Mouse (Mus musculus) forelimb bud, embryonic 11.5 days (tissue): ENCODE data around the gene Tlx2.
A peak's percentile ranks its signal among the peaks of the same experiment; 100 is the strongest.

ENCODE experiments used
- DNase-seq: peaks from one replicate; pipeline ENCODE4 v3.0.0-alpha.2; 2012; ENCODE audit warnings: low read depth, low spot score

Gene Tlx2

DNA sequence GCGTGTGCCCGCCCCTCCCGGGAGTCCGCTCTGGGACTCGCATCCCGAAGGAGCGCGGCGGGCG lies at the start of gene Tlx2:
Gene Tlx2, minus strand, starts transcription at position 47 of the 64 bp plus-strand sequence.
- no peak for DNase-seq

DNA sequence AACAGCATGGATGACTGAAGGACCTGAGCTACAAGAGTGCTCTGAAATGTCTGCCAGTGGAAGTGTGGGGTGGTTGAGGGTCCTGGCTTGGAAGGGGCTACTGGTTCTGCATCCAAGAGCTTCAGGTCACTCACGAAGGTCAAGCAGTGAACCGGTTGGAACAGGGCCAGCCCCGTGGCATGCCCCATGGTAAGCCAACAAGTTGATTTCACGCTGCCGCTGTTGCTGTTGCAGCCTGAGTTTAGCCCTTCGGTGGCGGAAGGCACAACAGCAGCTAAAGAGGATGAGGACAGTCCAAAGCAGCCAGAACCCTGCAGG lies 49.6 kb upstream of the Tlx2 start:
- DNase-seq = no peak

DNA sequence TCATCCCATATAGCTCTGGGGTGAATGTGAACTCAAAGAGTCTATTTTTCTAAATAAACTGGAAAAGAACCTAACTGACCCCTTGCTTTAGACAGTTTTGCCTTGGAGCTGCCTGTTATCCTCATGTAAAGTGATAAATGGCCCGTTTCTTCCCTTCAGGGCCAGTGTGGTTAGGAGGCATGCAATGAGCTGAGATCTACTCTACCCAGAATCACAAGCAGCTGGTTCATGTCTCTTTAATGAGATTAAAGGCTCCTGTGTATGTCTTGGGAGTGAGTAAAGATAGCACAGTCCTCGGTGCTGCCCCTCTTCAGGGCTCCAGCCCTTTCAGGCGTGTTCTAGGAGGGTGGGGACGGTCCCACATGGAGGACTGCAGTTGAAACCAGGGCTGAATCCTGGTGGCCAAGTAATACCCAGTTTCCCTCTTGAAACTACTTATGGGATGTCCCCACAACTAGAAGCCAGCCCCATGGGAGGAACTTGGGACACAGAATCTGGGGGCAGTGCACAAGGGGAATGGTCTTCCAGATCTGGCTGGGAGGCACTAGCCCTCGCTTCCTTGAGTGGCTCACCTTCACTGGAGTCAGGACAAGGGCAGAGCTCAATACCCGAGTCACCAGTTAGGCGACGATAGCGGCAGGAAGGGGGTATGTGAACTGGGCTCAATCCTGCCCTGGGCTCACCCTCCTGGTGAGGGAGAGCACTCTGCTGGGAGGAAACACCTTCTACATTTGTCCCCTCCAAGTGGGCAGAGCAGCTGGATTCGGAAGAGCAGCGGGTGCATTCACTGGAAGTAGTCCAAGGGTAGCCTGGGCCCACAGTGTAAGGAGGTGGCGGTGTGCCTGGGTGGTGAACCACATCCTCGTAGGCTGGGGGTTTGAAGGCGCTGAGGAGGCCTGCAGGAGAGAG lies 49.0 kb upstream of the Tlx2 start:
- no peak for DNase-seq

DNA sequence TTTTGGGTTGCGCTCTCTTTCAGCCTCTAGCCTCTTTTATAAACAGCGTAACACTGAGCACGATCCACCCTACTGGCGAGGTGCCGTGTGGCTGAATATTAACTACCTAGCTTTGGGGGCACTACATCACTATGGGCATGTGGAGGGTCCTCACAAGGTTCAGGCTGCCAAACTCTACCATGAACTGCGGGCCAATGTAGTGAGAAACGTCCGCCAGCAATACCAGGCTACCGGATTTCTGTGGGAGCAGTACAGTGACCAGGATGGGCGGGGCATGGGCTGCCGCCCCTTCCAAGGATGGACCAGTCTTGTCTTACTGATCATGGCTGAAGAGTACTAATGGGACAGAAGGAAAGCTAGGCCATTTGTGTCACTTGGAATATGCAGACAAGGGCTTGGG lies 48.3 kb upstream of the Tlx2 start:
- DNase-seq = no peak

DNA sequence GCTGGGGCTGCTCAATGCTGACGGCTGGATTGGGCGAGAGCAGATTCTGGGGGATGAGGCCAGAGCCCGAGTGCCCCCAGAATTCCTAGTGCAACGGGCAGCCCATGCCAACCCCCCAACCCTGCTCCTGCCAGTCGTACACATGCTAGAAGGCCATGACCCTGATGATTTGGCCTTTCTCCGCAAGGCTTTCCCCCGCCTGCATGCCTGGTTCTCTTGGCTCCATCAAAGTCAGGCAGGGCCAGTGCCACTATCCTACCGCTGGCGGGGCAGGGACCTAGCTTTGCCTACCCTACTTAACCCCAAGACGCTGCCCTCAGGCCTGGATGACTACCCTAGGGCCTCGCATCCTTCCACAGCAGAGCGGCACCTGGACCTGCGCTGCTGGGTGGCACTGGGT lies 47.5 kb upstream of the Tlx2 start:
- no peak for DNase-seq

DNA sequence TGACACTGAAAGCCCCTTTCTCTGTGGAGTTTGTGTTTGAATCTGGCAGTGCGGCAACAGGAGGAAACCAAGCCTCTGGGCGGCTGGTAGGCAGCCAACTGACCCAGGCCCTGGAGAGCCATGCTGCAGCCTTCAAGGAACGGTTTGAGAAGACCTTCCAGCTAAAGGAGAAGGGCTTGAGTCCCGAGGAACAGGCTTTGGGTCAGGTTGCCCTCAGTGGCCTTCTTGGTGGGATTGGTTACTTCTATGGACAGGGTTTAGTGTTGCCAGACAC lies 47.0 kb upstream of the Tlx2 start:
- DNase-seq = no peak

DNA sequence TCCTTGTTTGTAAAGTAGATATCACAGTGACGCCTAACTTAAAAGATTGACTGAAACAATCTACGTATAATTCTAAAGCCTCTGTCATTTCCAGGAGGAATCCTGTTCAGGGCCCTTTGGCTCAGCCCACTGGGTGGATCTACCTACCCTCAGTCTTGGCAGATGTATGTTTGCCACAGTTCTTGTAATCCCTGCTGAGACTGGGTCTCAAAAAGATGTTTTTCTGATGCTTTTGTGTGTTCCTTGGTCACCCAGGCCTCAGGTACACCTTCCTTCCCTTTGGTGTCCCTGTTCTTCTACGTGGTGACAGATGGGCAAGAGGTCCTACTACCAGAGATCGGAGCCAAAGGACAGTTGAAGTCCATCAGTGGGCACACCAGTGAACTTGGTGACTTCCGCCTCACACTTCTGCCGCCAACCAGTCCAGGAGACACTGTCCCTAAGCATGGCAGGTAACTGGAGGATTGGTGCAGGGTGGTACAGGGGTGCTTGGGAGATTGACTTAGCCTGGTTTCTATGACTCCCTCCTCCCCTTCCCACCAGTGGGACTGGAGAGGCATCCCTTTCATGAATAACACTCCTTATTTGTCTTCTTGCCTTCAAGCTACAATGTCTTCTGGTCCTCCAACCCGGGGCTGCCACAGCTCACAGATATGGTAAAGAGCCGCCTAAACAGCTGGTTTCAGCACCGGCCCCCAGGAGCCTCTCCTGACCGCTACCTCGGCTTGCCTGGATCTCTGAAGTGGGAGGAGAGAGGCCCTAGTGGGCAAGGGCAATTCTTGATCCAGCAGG lies 46.5 kb upstream of the Tlx2 start:
- no peak for DNase-seq

DNA sequence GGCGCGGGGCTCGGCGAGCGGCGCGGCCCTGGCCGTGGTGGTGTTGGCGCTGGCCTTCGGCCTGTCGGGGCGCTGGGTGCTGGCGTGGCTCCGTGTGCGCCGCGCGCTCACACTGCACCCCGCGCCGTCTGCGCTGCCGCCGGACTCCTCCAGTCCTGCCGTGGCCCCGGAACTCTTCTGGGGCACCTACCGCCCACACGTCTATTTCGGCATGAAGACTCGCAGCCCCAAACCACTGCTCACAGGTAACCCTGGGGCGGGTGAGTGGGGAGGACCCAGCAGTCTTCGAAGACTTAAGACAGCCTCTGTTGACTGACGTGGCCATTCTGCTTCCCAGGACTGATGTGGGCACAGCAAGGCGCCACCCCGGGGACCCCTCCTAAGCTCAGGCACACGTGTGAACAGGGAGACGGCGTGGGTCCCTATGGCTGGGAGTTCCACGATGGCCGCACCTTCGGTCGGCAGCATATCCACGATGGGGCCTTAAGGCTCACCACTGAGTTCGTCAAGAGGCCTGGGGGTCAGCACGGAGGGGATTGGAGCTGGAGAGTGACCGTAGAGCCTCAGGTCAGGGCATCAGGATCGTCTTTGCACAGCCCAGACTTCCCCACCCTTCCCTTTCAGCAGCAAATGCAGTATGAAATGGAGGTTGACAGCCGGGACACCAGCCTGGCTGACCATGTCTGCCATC lies 45.7 kb upstream of the Tlx2 start:
- DNase-seq = no peak

DNA sequence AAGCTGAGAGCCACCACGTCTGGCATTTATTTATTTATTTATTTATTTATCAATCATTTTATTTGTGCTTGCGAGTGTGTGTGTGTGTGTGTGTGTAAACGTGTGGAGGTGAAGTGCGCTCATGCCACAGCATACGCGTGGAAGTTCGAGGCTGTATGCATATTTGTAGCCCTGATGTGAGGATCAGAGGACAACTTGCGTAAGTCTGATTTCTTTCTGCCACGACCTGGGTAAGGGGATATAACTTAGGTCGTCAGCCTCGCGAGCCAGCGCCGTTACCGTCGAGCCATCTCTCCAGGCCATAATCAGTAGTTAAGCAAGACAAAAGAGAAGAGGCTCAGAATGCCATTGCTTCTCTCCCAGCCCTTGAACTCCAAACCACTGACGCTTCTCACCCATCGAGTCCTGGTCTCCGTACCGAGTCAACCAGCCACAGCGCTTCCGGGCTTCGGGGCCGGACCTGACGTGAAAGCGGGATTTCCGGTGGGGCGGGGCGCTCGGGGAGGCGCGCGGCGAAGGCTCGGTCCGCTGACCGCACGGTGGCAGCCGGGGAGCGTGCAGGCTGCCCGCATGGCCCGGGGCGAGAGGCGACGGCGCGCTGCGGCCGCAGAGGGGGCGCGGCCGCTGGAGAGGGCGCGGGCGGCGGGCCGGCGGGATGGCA lies 45.0 kb upstream of the Tlx2 start, which contains the start of gene Mogs:
Gene Mogs, plus strand, starts transcription at position 486 of the 661 bp plus-strand sequence.
- peak; percentile 85 for DNase-seq

DNA sequence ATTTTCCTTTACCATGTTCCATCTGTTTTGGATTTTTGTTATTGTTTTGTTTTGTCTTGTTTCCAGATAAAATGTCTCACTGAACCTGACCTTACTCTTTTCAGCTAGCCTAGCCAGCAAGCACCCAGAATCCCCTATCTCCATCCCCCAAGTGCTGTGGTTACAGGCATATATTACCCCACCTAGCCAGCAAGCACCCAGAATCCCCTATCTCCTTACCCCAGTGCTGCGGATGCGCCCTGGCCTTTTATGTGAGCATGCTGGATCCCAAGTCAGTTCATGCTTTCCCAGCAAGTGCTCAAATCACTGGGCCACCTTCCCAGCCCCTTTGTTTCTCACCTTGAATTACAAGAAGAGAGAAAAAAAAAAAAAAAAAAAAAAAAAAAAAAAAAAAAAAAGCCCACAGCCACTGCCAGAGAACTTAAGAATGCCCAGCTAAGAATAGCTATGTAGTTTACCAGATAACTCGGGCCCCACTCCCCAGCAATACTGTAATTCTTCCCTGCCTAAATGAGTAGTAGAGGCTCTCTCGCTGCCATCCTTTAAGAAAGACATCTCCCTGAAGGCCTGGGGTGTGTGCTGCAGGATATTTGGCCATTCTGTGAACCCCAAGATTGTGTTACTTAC lies 41.5 kb upstream of the Tlx2 start:
- DNase-seq = no peak

DNA sequence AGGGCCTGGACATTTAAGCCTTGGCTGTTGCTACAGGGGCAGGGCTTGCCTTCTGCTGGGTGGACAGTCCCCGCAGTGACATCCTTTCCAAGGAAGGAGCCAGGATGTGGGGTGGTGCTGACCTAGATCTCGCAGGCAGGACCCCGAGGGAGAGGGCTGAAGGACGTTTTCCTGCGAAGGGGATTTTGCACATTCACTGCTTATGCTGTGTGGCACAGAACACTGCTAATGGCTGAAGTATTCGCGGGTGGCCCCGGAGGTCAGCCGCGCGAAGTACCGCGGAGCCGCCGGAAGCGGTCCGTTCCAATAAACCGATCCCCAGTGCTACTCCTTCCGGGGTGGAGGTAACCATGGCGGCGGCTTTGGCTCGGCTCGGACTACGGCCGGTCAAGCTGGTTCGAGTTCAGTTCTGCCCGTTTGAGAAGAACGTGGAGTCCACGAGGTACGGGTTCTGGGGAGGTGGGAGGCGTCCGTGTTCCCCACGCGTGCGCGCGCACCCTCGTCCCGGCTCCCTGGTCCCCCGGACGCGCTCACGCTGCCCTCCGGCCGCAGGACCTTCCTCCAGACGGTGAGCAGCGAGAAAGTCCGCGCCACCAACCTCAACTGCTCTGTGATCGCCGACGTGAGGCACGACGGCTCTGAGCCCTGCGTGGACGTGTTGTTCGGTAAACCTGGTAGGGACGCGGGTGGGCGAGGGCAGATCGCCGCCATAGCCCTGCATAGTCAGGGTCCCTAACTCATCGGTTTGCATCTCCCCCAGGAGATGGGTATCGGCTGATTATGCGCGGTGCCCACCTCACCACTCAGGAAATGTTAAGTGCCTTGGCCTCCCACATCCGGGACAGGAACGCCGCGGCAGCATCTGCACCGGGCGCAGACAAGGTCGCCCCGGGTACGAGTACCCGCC lies 38.9 kb upstream of the Tlx2 start, which contains the start of gene Mrpl53:
Gene Mrpl53, plus strand, starts transcription at position 279 of the 907 bp plus-strand sequence.
- DNase-seq = peak; percentile 60

DNA sequence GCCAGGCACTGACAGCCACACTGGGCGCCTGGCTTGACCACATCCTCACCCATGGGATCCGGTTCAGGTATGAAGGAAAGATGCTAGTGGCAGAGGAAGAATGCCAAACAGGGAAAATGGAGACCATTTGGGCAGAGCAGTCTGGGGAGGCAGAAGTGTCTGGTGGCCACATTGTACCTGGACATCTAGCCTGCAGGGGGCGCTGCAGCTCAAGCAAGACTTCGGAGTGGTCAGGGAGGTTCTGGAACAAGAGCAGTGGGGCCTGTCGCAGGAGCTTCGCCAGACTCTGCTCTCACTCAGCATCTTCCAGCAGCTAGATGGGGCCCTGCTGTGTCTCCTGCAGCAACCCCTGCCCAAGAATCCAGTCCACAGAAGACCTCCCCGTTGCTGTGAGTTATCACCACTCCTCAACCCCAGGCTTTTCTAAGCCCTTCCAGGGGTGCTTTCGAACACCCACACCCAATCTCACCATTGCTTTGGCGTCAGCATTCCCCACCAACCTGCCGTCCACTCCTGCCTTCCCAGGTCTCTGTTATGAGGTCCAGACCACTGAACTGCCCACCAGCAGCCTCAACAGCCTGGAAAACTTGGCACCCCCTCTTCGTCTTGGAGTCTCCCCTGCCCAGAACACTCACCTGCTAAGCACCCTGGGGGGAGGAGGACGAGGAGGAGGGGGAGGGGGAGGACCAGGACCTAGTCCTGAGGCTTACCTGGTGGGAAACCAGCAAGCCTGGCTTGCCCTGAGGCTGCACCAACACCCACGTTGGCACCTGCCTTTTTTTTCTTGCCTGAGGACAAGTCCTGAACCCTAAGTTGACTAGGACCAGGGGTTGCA lies 37.7 kb upstream of the Tlx2 start:
- peak; percentile 81 for DNase-seq

DNA sequence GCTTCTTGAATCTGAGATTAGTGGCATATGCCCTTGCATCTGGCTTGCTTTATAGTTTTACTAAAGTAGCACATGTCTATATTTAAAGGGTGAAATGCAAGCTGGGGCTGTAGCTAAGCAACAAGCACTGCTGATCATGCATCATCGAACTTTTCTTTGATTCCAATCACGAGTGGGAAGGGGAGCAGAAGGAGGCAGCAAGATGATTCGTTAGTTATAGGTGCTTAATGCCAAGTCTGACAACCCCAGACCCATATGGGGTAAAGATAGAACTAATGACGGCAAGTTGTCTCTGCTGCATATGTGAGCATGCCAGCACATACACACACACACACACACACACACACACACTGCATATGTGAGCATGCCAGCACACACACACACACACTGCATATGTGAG lies 34.1 kb upstream of the Tlx2 start:
- DNase-seq = no peak

DNA sequence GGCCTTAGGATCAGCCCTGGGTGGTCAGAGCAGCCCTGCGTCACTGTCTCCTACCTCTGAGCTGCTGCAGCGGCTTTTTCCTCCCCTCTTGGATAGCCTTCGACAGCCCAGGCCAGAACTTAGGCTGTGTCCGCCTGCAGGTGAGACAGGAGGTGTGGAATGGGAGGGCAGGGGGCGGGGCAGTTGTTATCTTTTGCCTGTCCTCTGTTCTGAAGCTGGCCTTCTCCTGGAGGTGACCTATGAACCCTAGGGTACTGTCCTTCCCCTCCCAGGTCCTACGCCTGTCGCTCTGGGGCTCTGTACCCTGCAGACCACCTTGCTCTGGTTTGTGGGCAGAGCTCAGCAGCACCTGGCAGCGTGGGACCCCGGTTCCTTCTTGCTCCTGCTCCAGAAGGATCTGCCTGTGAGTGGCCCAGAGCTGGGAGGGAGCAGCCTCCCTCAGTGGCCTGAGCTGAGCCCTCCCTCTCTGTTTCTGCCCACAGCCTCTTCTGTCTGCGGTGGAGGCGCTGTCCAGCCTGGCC lies 33.1 kb upstream of the Tlx2 start:
- no peak for DNase-seq

DNA sequence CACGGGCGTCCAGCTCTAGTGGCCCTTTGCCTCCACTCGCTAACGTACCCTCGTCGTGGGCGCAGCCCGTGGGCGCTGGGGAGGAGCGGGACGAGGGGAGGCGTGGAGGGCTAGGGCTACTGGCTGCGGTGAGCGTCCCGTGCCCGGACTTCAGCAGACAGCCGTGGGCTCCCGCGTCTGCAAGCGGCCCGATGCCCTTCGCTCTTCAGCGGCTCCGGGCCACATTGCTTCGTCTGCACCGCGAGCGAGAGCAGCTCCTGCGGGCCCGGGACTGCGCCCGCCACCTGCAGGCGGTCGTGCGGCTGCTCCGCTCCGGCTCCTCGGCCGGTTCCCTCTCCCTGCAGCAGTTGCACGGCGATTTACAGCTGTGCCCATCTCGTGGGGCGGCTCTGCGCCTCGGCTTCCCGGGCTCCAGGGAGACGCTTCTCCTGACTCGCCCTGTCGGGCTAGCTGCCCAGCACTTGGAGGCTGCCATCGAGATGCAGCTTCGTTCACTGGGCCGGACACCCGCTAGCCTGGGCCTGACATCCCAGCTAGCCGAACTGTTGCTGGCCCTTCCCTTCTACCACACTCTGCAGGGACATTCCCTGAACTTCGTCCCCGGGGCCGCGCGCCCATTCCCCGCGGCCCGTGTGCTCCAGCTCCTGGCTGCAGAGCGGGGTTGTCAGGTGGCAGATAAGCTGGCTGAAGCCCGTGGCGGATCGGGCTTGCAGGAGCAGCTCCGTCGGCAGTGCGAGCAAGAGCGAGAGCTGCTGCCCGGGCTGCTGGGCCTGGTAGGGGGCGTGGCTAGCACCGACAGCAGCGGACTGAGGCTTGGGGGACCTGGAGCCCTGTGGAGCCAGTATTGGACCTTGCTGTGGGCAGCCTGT lies 31.8 kb upstream of the Tlx2 start:
- no peak for DNase-seq

DNA sequence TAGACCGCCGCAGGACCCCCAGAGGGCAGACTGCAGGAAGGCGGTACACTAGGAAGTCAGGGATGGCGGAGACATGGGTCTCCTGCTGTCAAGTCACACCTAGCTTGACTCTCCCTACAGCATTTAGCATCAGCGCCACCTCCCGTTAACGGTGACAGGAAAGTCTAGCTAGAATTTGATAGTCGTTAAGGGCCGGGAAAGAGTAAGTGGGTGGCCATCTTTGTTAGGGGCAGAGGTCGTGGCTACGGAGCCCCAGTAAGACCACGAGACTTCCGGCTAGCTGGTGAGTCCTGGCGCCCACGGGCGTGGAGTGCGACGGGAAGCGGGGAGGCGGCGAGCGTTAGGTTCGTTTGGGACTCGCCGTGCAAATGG lies 31.2 kb upstream of the Tlx2 start, which contains the start of the genes Ccdc142 and Gm42688:
Gene Ccdc142, plus strand, starts transcription at position 286 of the 372 bp plus-strand sequence.
Gene Gm42688, plus strand, starts transcription at position 302 of the 372 bp plus-strand sequence.
- DNase-seq = peak; percentile 79

DNA sequence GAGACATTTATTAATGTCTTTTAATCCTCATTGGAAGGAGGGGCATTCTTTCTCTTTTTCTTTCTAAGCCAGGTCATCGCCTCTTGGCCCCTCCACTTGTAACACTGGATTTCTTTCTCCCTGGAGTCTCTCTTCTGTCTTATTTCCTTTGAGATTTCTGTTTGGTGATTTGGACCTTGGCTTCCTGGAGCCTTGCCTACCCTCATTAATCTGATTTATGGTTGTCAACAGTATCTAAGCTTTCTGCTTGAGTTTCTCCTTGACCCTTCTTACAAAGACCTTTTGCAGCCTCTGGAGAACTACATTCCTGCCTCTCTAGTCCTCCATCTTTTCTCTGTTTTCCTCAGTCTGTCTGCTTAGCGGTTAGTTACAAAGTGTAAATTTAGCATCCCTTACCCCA lies 28.3 kb upstream of the Tlx2 start:
- no peak for DNase-seq

DNA sequence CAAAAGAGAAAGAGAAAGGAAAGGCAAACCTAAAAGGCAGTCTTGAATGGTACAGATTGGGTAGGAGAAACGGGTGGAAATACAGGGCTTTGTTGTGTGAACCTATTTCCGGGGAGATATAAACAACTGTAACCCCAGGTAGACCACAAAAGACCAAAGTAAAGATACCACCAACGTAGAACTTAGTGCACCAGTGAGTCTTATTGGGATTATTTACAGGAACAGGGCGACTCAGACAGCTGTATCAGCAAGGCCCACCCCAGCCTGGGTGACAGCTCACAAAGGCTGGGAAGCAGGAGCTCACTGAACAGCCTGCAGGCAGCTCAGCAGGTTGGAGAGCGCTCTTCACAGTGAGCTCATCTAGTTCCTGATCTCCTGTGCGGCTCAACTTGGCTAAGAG lies 25.9 kb upstream of the Tlx2 start:
- no peak for DNase-seq
